Mouse (Mus musculus): ENCODE data around the gene Dnm1.
A peak's percentile ranks its signal among the peaks of the same experiment; 100 is the strongest.
"Not testable (repeated sequence)": the region's sequence is repeated elsewhere in the genome, so short reads cannot be mapped to it uniquely, and the experiment has no call there.

Gene Dnm1

GRCm38 (mm10) chr2:32311443-32312317 lies 41.5 kb downstream of the Dnm1 start:
- DNase-seq (ENCODE audit: low spot score), result peak; percentile 45

- DNase-seq (ENCODE audit: low spot score), result no peak
Measured at GRCm38 (mm10) chr2:32310096-32310845, 42.9 kb downstream of the Dnm1 start.

- no peak for DNase-seq (ENCODE audit: low spot score)
Measured at GRCm38 (mm10) chr2:32308870-32309568, 44.1 kb downstream of the Dnm1 start.

- peak; percentile 87 for DNase-seq (ENCODE audit: low spot score)
Measured at GRCm38 (mm10) chr2:32307941-32308760, 45.0 kb downstream of the Dnm1 start.

- no peak for DNase-seq (ENCODE audit: low spot score)
Measured at GRCm38 (mm10) chr2:32307247-32307798, 45.8 kb downstream of the Dnm1 start.

GRCm38 (mm10) chr2:32306176-32306575 lies 47.0 kb downstream of the Dnm1 start:
- no peak for DNase-seq (ENCODE audit: low spot score)

- no peak for DNase-seq (ENCODE audit: low spot score)
Measured at GRCm38 (mm10) chr2:32305668-32306067, 47.5 kb downstream of the Dnm1 start.

GRCm38 (mm10) chr2:32304145-32304832 lies 48.8 kb downstream of the Dnm1 start:
- peak; percentile 69 for DNase-seq (ENCODE audit: low spot score)

GRCm38 (mm10) chr2:32302952-32303351 lies 50.2 kb downstream of the Dnm1 start:
- no peak for DNase-seq (ENCODE audit: low spot score)

GRCm38 (mm10) chr2:32299469-32299868 lies 53.7 kb downstream of the Dnm1 start:
- no peak for DNase-seq (ENCODE audit: low spot score)

- DNase-seq (ENCODE audit: low spot score), result not testable (repeated sequence)
Measured at GRCm38 (mm10) chr2:32295842-32296241, 57.3 kb downstream of the Dnm1 start.

- no peak for DNase-seq (ENCODE audit: low spot score)
Measured at GRCm38 (mm10) chr2:32295285-32295684, 57.9 kb downstream of the Dnm1 start.

- no peak for DNase-seq (ENCODE audit: low spot score)
Measured at GRCm38 (mm10) chr2:32294348-32294747, 58.8 kb downstream of the Dnm1 start.

- DNase-seq (ENCODE audit: low spot score), result peak; percentile 65
Measured at GRCm38 (mm10) chr2:32289578-32289977, 63.6 kb downstream of the Dnm1 start.

GRCm38 (mm10) chr2:32288371-32288931 lies 64.7 kb downstream of the Dnm1 start:
- no peak for DNase-seq (ENCODE audit: low spot score)

- peak; percentile 100 for DNase-seq (ENCODE audit: low spot score)
Measured at GRCm38 (mm10) chr2:32287923-32288367, 65.2 kb downstream of the Dnm1 start, which contains the start of gene Swi5. TSS of gene Swi5 (minus strand) at chr2:32288075.

- DNase-seq (ENCODE audit: low spot score), result peak; percentile 15
Measured at GRCm38 (mm10) chr2:32287334-32287840, 65.8 kb downstream of the Dnm1 start, which contains the start of gene Golga2. TSS of gene Golga2 (plus strand) at chr2:32287384.

GRCm38 (mm10) chr2:32283986-32284385 lies 69.2 kb downstream of the Dnm1 start:
- no peak for DNase-seq (ENCODE audit: low spot score)

GRCm38 (mm10) chr2:32282727-32283126 lies 70.4 kb downstream of the Dnm1 start:
- peak; percentile 82 for DNase-seq (ENCODE audit: low spot score)

- DNase-seq (ENCODE audit: low spot score), result no peak
Measured at GRCm38 (mm10) chr2:32282289-32282688, 70.8 kb downstream of the Dnm1 start.

All from retina, embryonic 14.5 days (tissue).